Mouse (Mus musculus) CH12F3 (cell line): ENCODE measurements around the gene Bnip1.

Source experiments
- in situ Hi-C: fragments of 300-500 bp; cut with MboI; formaldehyde crosslinking; loops from 2 replicates; pipeline ENCODE4 v1.14.3; 2020; ENCODE audit warnings: low sequenced_read_pairs

Gene Bnip1

GRCm38 (mm10) chr17:26780750-26781571, at the start of gene Bnip1:
TSS of gene Bnip1 (plus strand) at chr17:26781066.
- in situ Hi-C loops = no loop called here

- in situ Hi-C loops = no loop called here
Measured at GRCm38 (mm10) chr17:26742581-26742980, 38.3 kb upstream of the Bnip1 start.

GRCm38 (mm10) chr17:26743294-26743693, 37.6 kb upstream of the Bnip1 start:
- in situ Hi-C loops = no loop called here

GRCm38 (mm10) chr17:26749975-26750374, 30.9 kb upstream of the Bnip1 start:
- in situ Hi-C loops = no loop called here

- in situ Hi-C loops = no loop called here
Measured at GRCm38 (mm10) chr17:26752297-26752696, 28.6 kb upstream of the Bnip1 start.

GRCm38 (mm10) chr17:26753476-26753875, 27.4 kb upstream of the Bnip1 start:
- in situ Hi-C loops = no loop called here

- in situ Hi-C loops = no loop called here
Measured at GRCm38 (mm10) chr17:26767100-26767753, 13.6 kb upstream of the Bnip1 start.

GRCm38 (mm10) chr17:26767754-26768124, 13.1 kb upstream of the Bnip1 start:
- in situ Hi-C loops = no loop called here

- in situ Hi-C loops = no loop called here
Measured at GRCm38 (mm10) chr17:26776211-26776610, 4.7 kb upstream of the Bnip1 start.

GRCm38 (mm10) chr17:26778001-26778400, 2.9 kb upstream of the Bnip1 start:
- in situ Hi-C loops = no loop called here

GRCm38 (mm10) chr17:26778430-26779100, 2.3 kb upstream of the Bnip1 start:
- in situ Hi-C loops = no loop called here

GRCm38 (mm10) chr17:26779471-26779870, 1.4 kb upstream of the Bnip1 start:
- in situ Hi-C loops = no loop called here

GRCm38 (mm10) chr17:26781610-26782043, 761 bp downstream of the Bnip1 start:
- in situ Hi-C loops = no loop called here

- in situ Hi-C loops = no loop called here
Measured at GRCm38 (mm10) chr17:26784525-26784924, 3.7 kb downstream of the Bnip1 start.

- in situ Hi-C loops = no loop called here
Measured at GRCm38 (mm10) chr17:26786586-26786985, 5.7 kb downstream of the Bnip1 start.

- in situ Hi-C loops = no loop called here
Measured at GRCm38 (mm10) chr17:26788986-26789385, 8.1 kb downstream of the Bnip1 start.

GRCm38 (mm10) chr17:26789460-26790268, 8.8 kb downstream of the Bnip1 start:
- in situ Hi-C loops = loop anchor here (10.0 kb wide), 1 partner anchor 95 kb away; no protein-coding TSS in a partner anchor

GRCm38 (mm10) chr17:26790269-26791214, 9.7 kb downstream of the Bnip1 start:
- in situ Hi-C loops = loop anchor here (10.0 kb wide), 1 partner anchor 94 kb away; no protein-coding TSS in a partner anchor

GRCm38 (mm10) chr17:26791580-26791979, 10.7 kb downstream of the Bnip1 start:
- in situ Hi-C loops = loop anchor here (10.0 kb wide), 1 partner anchor 93 kb away; no protein-coding TSS in a partner anchor
